Mouse (Mus musculus): ENCODE measurements around the gene Nemf. TPM values are rescaled to one million over a fixed set of nuclear protein-coding genes. Genes with fewer than 3 reads are reported as not detected.

Gene Nemf
- polyA plus RNA-seq (2017; shearing (Covaris generic)), result 100 to 1,000 TPM in 1 of 2 experiments, 10 to 100 TPM in 1; 97.8 to 124 TPM

DNA sequence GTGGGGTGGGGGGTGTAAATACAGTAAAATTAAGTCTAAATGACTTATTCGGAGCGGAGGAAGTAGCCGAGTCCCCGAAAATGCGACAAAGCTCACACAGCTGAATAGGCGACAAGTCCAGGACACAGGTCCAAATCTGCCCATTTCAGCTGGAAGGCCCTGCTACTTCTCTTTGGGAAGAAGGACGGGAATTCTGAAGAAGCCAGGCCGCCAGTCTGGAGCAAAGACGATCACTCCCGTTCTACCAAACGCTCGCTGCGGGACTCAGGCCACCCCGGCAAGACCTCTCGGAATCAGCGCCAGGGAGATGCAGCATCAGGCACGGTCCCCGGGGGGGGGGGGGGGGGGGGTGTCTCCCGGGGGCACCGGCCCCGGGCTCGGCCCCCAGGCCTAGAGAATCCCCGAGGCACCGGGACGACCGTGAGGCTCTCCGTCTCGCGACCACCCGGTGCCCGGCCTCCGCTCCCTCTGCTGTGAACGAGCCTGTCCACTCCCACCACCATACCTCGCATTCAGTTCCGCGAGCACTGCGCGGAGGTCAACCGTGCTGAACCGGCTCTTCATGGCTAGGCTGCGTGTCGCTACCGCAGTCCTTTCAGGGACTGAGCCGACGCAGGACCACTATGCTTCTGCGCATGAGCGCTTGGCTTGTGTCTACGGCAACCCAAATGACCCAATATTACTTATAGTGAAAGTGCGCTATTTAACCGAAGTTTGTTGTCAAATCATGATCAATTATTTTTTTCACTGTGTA lies at the start of gene Nemf:
TSS of gene Nemf (minus strand) at position 620 of the 754 bp plus-strand sequence.

GRCm38 (mm10) chr12:69371854-69372671 lies 15.1 kb upstream of the Nemf start, which contains the start of the genes Arf6 and Gm9887:
TSS of gene Arf6 (plus strand) at chr12:69372150.
TSS of gene Gm9887 (minus strand) at chr12:69372458.

GRCm38 (mm10) chr12:69296511-69297410 lies 60.2 kb downstream of the Nemf start, which contains the start of gene Klhdc2:
TSS of gene Klhdc2 (plus strand) at chr12:69296681.

Other genes with a start within 250 kb of the Nemf start
- 1,000 to 10,000 TPM; 1,337 to 2,600 TPM for gene Rps29, start 198.0 kb downstream of the Nemf start, polyA plus RNA-seq (2017; shearing (Covaris generic))
- gene Lrr1, start 188.4 kb downstream of the Nemf start, polyA plus RNA-seq (2017; shearing (Covaris generic)), result 1 to 10 TPM; 1.3 to 1.7 TPM
- gene Rpl36al, start 173.1 kb downstream of the Nemf start, polyA plus RNA-seq (2017; shearing (Covaris generic)), result 100 to 1,000 TPM; 465 to 547 TPM
- 10 to 100 TPM; 65.6 to 84.3 TPM for gene Mgat2, start 173.0 kb downstream of the Nemf start, polyA plus RNA-seq (2017; shearing (Covaris generic))
- 10 to 100 TPM; 11.7 to 14.9 TPM for gene Gm49383, start 160.1 kb downstream of the Nemf start, polyA plus RNA-seq (2017; shearing (Covaris generic))
- gene Dnaaf2, start 158.7 kb downstream of the Nemf start, polyA plus RNA-seq (2017; shearing (Covaris generic)), result 10 to 100 TPM in 1 of 2 experiments, 1 to 10 TPM in 1; 6.6 to 11.4 TPM
- 10 to 100 TPM; 13.1 to 17.3 TPM for gene Gm49384, start 152.9 kb downstream of the Nemf start, polyA plus RNA-seq (2017; shearing (Covaris generic))
- 10 to 100 TPM; 12.0 to 39.2 TPM for gene Pole2, start 129.0 kb downstream of the Nemf start, polyA plus RNA-seq (2017; shearing (Covaris generic))
- gene Klhdc1, start 116.0 kb downstream of the Nemf start, polyA plus RNA-seq (2017; shearing (Covaris generic)), result 10 to 100 TPM; 25.9 to 92.7 TPM
- 100 to 1,000 TPM in 1 of 2 experiments, 10 to 100 TPM in 1; 58.4 to 196 TPM for gene Klhdc2, start 60.5 kb downstream of the Nemf start, polyA plus RNA-seq (2017; shearing (Covaris generic))
- gene Arf6, start 15.0 kb upstream of the Nemf start, polyA plus RNA-seq (2017; shearing (Covaris generic)), result 100 to 1,000 TPM; 257 to 364 TPM
- 1 to 10 TPM; 3.4 to 4.1 TPM for gene Gm9887, start 15.3 kb upstream of the Nemf start, polyA plus RNA-seq (2017; shearing (Covaris generic))
- 1 to 10 TPM; 5.0 to 5.9 TPM for gene Vcpkmt, start 225.9 kb upstream of the Nemf start, polyA plus RNA-seq (2017; shearing (Covaris generic))

Data from activated CD4-positive, CD25-positive, alpha-beta regulatory T cell (primary cell).